Mouse (Mus musculus): ENCODE results near the gene Tex46.

Gene Tex46

DNA sequence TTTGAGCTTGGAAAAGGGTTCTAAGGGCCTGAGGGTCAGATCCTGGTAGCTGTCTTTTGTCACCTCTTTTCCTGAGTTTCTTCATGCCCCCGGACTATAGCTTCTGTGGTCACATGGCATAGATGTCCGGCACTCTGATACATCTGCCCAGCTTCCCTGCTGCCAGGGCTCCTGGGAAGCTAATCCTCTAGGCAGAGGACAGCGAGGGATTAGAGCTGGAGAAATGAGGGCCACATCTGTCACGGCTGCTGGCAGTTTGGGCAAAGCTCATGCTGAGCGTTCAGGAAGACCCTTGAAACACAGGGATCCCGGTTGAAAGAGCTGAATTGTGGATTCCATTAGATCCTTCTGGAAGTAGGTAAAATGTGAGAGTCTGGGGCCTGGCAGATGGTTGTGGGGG lies 12.2 kb downstream of the Tex46 start, which contains the start of gene Lactbl1:
Gene Lactbl1, plus strand, starts transcription at position 234 of the 400 bp plus-strand sequence.
- in situ Hi-C loops (cut with MboI; ENCODE audit: unreplicated experiment in 2 of 2), result loop anchor here (5.0 to 10.0 kb wide), 8 partner anchors 95 to 418 kb away; partner anchors contain the start of genes Asap3 (in 1 of the 2) and Tcea3 (in 1 of the 2)

DNA sequence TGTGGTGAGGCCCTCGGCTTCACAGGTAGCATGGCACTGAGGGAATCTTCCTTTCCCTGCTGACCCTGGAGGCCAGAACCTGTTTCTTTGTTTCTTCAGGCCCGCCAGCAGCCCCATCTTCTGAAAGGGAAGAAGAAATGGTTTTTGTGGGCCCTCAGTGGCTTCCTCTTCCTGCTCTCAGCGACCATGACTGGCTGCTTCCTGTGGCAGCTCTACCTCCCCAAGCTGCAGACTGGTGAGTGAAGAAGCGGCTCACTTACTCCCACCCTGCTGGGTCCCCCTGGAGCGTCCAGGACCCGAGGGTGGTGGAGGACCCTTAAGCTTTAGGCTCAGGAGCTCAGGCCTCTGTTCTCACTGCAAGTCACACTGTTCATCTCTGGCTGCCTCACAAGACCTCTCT lies 16.4 kb downstream of the Tex46 start:
- in situ Hi-C loops (cut with MboI; ENCODE audit: unreplicated experiment in 2 of 2), result loop anchor here (10.0 kb wide), 2 partner anchors 382 to 422 kb away; partner anchors contain the start of genes Asap3 (in 1 of the 2) and Tcea3 (in 1 of the 2)

- in situ Hi-C loops (cut with MboI; ENCODE audit: unreplicated experiment in 2 of 2), result no loop called here
Measured at GRCm38 (mm10) chr4:136631237-136631994, 21.2 kb downstream of the Tex46 start.

DNA sequence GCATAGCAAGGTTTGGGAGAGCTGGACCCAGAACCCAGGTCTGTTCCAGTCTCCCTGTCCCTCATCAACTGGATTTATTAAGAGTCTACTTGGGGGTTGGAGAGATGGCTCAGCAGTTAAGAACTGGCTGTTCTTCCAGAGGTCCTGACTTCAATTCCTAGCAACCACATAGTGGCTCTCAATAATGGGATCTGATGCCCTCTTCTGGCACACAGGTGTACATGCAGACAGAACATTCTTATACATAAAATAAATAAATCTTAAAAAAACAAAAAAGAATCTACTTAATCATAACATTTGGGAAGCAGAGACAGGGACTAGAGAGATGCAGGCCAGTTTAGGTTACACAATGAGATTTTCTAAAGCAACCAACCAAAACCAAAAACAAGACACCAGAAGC lies 25.8 kb downstream of the Tex46 start:
- in situ Hi-C loops (cut with MboI; ENCODE audit: unreplicated experiment in 2 of 2), result no loop called here

- in situ Hi-C loops (cut with MboI; ENCODE audit: unreplicated experiment in 2 of 2), result no loop called here
Measured at GRCm38 (mm10) chr4:136636511-136636910, 26.3 kb downstream of the Tex46 start.

DNA sequence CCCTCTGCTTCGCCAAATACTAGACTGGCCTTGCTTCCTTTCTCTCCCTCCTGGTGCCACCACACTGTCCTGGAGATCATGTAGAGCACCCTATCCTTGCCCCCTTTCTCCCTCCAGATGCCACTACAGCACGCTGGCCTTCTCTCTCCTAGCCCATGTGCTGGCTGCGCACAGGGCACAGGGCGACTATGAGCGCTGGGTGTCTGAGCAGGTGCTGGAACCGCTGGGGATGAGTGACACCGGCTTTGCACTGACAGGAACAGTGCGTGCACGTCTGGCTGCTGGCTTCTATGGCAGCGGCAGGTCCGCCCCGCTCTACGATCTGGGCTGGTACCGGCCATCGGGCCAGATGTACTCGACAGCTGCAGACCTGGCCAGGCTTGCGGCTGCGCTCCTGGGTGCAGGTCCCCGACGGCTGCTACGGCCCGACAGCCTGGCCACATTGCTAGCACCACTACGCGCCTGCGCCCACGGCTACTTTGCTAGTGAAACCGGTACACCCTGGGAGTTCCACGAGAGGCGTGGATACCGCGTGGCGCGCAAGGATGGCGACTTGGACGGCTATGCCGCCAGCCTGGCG lies 26.8 kb downstream of the Tex46 start:
- in situ Hi-C loops (cut with MboI; ENCODE audit: unreplicated experiment in 2 of 2), result no loop called here

DNA sequence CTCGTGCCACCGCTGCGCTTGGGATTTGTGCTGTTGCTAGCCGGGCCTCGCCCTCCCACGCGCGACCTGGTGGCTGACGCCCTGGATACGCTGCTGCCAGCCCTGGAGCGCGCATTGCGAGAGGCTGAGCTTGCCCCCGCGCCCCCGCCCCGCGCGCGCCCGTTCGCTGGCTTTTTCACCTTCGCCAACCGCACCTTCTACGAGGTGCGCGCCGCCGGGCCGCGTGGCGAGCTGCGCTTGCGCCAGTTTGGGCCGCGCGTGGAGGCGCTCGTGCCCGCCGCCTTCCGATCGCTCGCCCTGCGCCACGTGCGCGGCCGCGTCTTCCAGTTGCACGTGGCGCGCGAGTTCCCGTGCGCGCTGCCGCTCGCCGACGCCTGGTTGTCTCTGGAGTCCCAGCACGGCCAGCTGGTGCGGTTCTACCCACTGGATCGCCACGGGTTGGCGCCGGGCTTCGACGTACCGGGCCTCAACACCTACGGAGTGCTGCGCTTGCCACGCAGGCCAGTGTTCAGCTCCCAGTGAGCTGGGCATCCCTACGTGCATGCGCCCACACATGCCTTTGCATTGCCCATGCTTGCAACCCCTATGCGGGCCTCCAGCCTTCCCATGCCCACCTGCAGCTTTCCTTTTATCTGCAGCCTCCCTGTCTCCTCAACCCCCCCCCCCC lies 27.5 kb downstream of the Tex46 start:
- in situ Hi-C loops (cut with MboI; ENCODE audit: unreplicated experiment in 2 of 2), result no loop called here

- in situ Hi-C loops (cut with MboI; ENCODE audit: unreplicated experiment in 2 of 2), result no loop called here
Measured at GRCm38 (mm10) chr4:136638230-136638750, 28.1 kb downstream of the Tex46 start.

DNA sequence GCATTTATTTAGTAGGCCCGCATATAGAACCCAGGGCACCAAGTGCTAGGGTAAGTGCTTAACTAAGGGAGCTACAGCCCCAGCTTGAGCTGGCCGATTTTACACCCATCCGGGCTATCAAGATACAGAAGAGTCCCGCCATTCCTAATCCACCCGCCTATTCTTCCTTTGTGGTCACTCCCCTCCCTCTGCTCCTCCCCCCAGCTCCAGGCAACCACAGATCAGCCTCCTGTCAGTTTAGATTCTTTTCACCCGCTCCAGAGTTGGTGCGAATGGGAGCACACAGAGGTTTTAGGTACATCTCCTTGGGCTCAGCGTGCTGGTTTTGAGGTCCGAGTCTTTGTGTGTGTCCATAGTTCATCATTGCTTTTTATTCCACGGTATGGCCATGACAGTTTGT lies 28.7 kb downstream of the Tex46 start:
- in situ Hi-C loops (cut with MboI; ENCODE audit: unreplicated experiment in 2 of 2), result no loop called here

- in situ Hi-C loops (cut with MboI; ENCODE audit: unreplicated experiment in 2 of 2), result no loop called here
Measured at GRCm38 (mm10) chr4:136648922-136649479, 38.8 kb downstream of the Tex46 start.

DNA sequence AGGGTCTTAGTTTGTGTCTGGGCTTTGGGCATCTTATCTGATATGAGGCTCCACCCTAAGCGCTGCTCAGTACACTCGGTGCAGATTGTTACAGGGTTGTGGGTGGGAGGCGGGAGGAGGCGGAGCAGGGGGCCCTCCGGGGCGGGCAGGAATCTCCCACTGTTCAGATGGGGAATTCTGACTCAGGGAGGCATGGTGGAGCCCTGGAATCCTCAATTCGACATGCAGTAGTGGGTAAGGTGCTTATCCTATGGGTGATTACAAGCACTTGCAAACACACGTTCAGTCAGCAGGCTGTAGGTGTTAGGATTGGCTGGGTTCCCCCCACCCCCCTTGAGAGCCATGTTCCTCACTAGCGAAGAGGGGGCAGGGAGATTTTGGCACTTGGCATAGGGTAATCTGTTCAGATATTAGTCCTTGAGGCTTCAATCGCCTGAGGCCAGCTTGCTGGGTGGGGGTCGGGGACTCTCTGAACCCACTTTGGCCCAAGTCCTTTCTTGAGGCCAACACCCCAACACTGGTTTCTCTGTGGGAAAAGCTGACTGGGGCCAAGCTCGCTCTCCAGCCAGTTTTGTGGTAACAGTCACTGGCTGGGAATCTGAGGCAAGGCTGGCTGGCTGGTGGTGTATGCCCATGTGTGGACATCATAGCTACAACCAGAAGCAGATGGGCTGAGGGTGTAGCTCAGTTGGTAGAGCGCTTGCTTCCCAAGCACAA lies 39.4 kb downstream of the Tex46 start:
- in situ Hi-C loops (cut with MboI; ENCODE audit: unreplicated experiment in 2 of 2), result loop anchor here (5.0 to 25.0 kb wide), 3 partner anchors 423 to 1288 kb away; no protein-coding TSS in a partner anchor

GRCm38 (mm10) chr4:136650261-136650660 lies 40.0 kb downstream of the Tex46 start:
- in situ Hi-C loops (cut with MboI; ENCODE audit: unreplicated experiment in 2 of 2), result loop anchor here (5.0 to 25.0 kb wide), 3 partner anchors 422 to 1287 kb away; no protein-coding TSS in a partner anchor

DNA sequence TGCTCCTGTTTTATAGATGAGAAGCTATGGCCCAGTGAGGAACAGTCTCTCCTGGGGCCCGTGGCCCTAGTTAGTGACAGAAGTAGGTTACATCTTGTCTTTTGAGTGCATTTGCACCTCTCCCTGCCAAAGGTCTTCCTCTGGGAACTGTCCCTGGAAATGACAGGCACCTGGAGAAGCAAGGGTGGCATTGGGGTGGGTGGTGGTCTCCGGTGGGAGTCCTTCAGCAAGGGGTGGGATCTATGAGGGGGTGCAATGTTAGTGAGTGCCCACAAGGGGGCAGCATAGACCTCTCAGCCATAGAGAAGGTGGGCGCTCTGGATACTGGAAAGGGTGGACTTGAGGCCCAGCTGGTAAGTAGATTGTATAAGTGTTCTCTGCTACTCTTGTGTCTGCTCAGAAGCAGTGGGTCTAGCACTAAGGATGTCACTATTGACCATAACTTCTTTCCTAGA lies 41.1 kb downstream of the Tex46 start:
- in situ Hi-C loops (cut with MboI; ENCODE audit: unreplicated experiment in 2 of 2), result loop anchor here (5.0 to 25.0 kb wide), 3 partner anchors 421 to 1286 kb away; no protein-coding TSS in a partner anchor

GRCm38 (mm10) chr4:136651882-136652527 lies 41.8 kb downstream of the Tex46 start:
- in situ Hi-C loops (cut with MboI; ENCODE audit: unreplicated experiment in 2 of 2), result loop anchor here (5.0 to 25.0 kb wide), 3 partner anchors 420 to 1285 kb away; no protein-coding TSS in a partner anchor

- in situ Hi-C loops (cut with MboI; ENCODE audit: unreplicated experiment in 2 of 2), result loop anchor here (5.0 to 25.0 kb wide), 3 partner anchors 420 to 1285 kb away; no protein-coding TSS in a partner anchor
Measured at GRCm38 (mm10) chr4:136652528-136652910, 42.3 kb downstream of the Tex46 start.

DNA sequence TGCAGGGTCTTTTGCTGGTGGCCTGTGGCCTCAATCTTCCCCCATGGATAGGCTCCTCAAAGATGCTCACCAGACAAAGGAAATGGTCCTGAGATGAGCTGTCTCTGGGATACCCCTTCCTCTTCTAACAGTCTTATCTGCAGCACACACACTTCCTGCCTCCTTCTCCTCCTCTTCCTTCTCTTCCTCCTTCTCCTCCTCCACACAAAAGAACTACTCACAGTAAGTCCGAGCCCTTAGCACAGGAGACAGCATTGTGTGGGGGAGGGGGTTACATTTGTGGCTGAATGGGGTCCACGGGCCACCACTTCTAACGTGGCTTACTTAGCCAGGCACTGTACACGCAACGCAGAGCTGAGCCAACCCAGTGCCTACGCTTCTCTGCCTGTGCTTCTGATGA lies 42.8 kb downstream of the Tex46 start:
- in situ Hi-C loops (cut with MboI; ENCODE audit: unreplicated experiment in 2 of 2), result loop anchor here (5.0 to 25.0 kb wide), 3 partner anchors 419 to 1284 kb away; no protein-coding TSS in a partner anchor

GRCm38 (mm10) chr4:136653692-136654234 lies 43.5 kb downstream of the Tex46 start:
- in situ Hi-C loops (cut with MboI; ENCODE audit: unreplicated experiment in 2 of 2), result loop anchor here (5.0 to 25.0 kb wide), 3 partner anchors 419 to 1284 kb away; no protein-coding TSS in a partner anchor

- in situ Hi-C loops (cut with MboI; ENCODE audit: unreplicated experiment in 2 of 2), result loop anchor here (10.0 to 25.0 kb wide), 2 partner anchors 627 to 1279 kb away; no protein-coding TSS in a partner anchor
Measured at GRCm38 (mm10) chr4:136657914-136658313, 47.7 kb downstream of the Tex46 start.
